ENCODE assay signal across 8 mouse cellular contexts in genomic region chr19:57696781-57697180, GRCm38 (mm10).
DNase-seq lines count a peak whose midpoint lies in the region; ATAC-seq and TF ChIP-seq lines count a peak whose summit lies in the region.
"Not testable (repeated sequence)": the region's sequence is repeated elsewhere in the genome, so short reads cannot be mapped to it uniquely, and the experiment has no call there.

No protein-coding gene starts in this region.

- not testable (repeated sequence) for H3K27me3 ChIP-seq in heart, embryonic 14.5 days (ENCODE audit: control insufficient read depth, insufficient read depth, low read length); intestine, embryonic 14.5 days (replicated peaks; ENCODE audit: control insufficient read depth, insufficient read depth, low read length); stomach, postnatal 0 days (ENCODE audit: control insufficient read depth, insufficient read depth, low read length)

- H3K36me3 ChIP-seq in heart, embryonic 14.5 days (ENCODE audit: control insufficient read depth, insufficient read depth, low read length); stomach, postnatal 0 days (ENCODE audit: control insufficient read depth, insufficient read depth, low read length): not testable (repeated sequence)
- peaks cover 23% of the 10 kb centered on the region for H3K36me3 ChIP-seq in intestine, embryonic 14.5 days (ENCODE audit: control insufficient read depth, insufficient read depth, low read length)

- not testable (repeated sequence) for H3K4me1 ChIP-seq in heart, embryonic 14.5 days (ENCODE audit: control insufficient read depth in 2 of 2, insufficient read depth in 2 of 2, low read length in 2 of 2); intestine, embryonic 14.5 days (replicated peaks; ENCODE audit: control insufficient read depth, insufficient read depth, low read length); stomach, postnatal 0 days (replicated peaks; ENCODE audit: control insufficient read depth, insufficient read depth)

- WGBS in heart, embryonic 14.5 days = 62% methylated on average over 5 of the region's 5 CpGs
- WGBS in intestine, embryonic 14.5 days = 62% methylated on average over 5 of the region's 5 CpGs
- WGBS in stomach, postnatal 0 days = 75% methylated on average over 5 of the region's 5 CpGs

- peak; percentile 93 for ATAC-seq in frontal cortex, adult (ENCODE audit: low TSS enrichment)
- ATAC-seq in heart, embryonic 14.5 days (ENCODE audit: insufficient number of reproducible peaks, insufficient read depth, low FRiP score, low read depth); intestine, embryonic 14.5 days (replicated peaks; ENCODE audit: low FRiP score, low TSS enrichment, low read depth): not testable (repeated sequence)
- ATAC-seq in stomach, postnatal 0 days (ENCODE audit: low FRiP score, low TSS enrichment) = peak; percentile 53; the same call in 1 of the 2 replicates

- not testable (repeated sequence) for H3K4me2 ChIP-seq in heart, embryonic 14.5 days (ENCODE audit: low read length); intestine, embryonic 14.5 days (ENCODE audit: low read length); stomach, postnatal 0 days (replicated peaks; ENCODE audit: low read depth)

- not testable (repeated sequence) for TF ChIP-seq EP300 in stomach, postnatal 0 days (optimal IDR thresholded peaks at IDR 0.05)

- DNase-seq in 3T3-L1 (ENCODE audit: low read depth, low spot score) (peak; percentile 16), NIH3T3 (ENCODE audit: low read depth) (peak; percentile 13)
- DNase-seq in heart, adult 8-10 months (ENCODE audit: low spot score) = peak; percentile 3
- DNase-seq in intestine, embryonic 14.5 days (ENCODE audit: low spot score); stomach, postnatal 0 days (ENCODE audit: low spot score): not testable (repeated sequence)
- peak; percentile 35 to 44 for DNase-seq in left cerebral cortex, adult 9 months (ENCODE audit: low spot score in 2 of 2)

- H3K9ac ChIP-seq in heart, embryonic 14.5 days (ENCODE audit: low read length); intestine, embryonic 14.5 days (ENCODE audit: low read length); stomach, postnatal 0 days (ENCODE audit: low read length): not testable (repeated sequence)

- H3K27ac ChIP-seq in heart, embryonic 14.5 days (replicated peaks in 1 of 2; ENCODE audit: control insufficient read depth in 1 of 2, insufficient read depth in 1 of 2, low read depth in 2 of 2, low read length in 2 of 2) = peak overlapping the region; percentile 20 to 64; a peak in 3 of 4 replicates
- H3K27ac ChIP-seq in intestine, embryonic 14.5 days (ENCODE audit: low read depth) = peak overlapping the region; percentile 29; the same call in 1 of the 2 replicates
- not testable (repeated sequence) for H3K27ac ChIP-seq in stomach, postnatal 0 days (replicated peaks)

- H3K4me3 ChIP-seq in heart, embryonic 14.5 days (ENCODE audit: control insufficient read depth in 1 of 2, insufficient read depth in 1 of 2, low read depth in 1 of 2, low read length in 2 of 2); intestine, embryonic 14.5 days (ENCODE audit: low read depth, low read length); stomach, postnatal 0 days (ENCODE audit: low read depth, low read length): not testable (repeated sequence)

- H3K9me3 ChIP-seq in heart, embryonic 14.5 days (ENCODE audit: control insufficient read depth, low read length); intestine, embryonic 14.5 days (ENCODE audit: control insufficient read depth, low read length); stomach, postnatal 0 days (ENCODE audit: control insufficient read depth, low read length): not testable (repeated sequence)

- TF ChIP-seq CTCF in stomach, postnatal 0 days (IDR thresholded peaks at IDR 0.05; ENCODE audit: low read depth) = not testable (repeated sequence)
